Mouse (Mus musculus): Measurements from ENCODE around the gene Ifit1.

- TF ChIP-seq CTCF (IDR thresholded peaks at IDR 0.05; ENCODE audit: borderline replicate concordance, extremely low read depth, insufficient read depth, insufficient read length) (no peak), POLR2A (IDR thresholded peaks at IDR 0.05; ENCODE audit: borderline replicate concordance, extremely low read depth, insufficient read depth, insufficient read length, poor library complexity, severe bottlenecking) (no peak)
Measured at GRCm38 (mm10) chr19:34624663-34625062, 16.0 kb upstream of the Ifit1 start.

Measured in brain, embryonic 14.5 days (tissue).